Mouse (Mus musculus) right cerebral cortex, postnatal 4 days (tissue): ENCODE measurements at regions not wholly inside any gene's neighbourhood (a gene's known extent, or its start where the extent isn't known, plus 50 kb on each side); places are given as distances from the start of the nearest gene placed in this dataset.
"Not testable (repeated sequence)": the region's sequence is repeated elsewhere in the genome, so short reads cannot be mapped to it uniquely, and the experiment has no call there.

Experiments used
- DNase-seq: peaks from one replicate; pipeline ENCODE4 v3.0.0-alpha.2; 2022

DNA sequence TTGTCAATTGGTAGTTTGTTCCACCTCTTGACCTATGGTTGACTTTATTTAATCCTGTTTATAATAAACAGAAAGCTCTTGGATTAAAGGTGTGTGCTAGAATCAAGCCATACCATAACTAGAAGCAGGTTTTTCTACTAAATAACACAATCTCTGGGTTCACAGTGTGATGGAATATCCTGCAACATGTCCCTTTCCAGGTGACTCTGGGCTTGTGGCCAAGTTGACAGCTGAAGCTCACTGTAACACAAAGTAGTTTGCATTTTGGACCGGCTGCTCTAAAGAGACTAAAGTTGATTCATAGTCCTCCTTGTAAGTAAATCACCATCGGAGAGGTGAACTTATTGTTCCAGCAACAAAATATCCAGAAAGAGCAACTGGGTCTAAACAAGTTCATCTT, 149.3 kb upstream of the Kctd3 start:
- no peak for DNase-seq

GRCm38 (mm10) chr1:189154376-189154775, 146.7 kb upstream of the Kctd3 start:
- no peak for DNase-seq

DNA sequence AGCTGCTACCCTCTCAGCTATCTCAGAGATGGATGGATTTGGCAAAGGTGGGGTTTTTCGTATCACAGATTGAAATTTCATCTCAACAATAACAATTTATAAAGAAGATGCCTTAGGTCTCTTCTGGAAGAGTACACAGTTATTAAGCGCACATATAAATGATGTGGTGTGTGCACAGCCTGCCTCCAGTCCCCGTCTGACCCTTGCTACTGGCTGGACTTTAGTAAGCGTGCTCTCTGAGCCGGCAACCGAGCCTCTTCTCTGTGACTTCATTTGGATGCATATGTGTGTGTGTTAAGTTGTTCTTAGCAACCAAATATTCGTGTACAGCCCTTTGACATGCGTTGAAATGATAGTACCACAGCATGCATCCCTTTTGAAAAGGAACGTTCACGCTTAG, 145.5 kb upstream of the Kctd3 start:
- DNase-seq, result no peak

- DNase-seq, result no peak
These were observed 135.4 kb upstream of the Kctd3 start for GRCm38 (mm10) chr1:189142982-189143451.

- no peak for DNase-seq
These were observed 134.9 kb upstream of the Kctd3 start for GRCm38 (mm10) chr1:189142551-189142950.

DNA sequence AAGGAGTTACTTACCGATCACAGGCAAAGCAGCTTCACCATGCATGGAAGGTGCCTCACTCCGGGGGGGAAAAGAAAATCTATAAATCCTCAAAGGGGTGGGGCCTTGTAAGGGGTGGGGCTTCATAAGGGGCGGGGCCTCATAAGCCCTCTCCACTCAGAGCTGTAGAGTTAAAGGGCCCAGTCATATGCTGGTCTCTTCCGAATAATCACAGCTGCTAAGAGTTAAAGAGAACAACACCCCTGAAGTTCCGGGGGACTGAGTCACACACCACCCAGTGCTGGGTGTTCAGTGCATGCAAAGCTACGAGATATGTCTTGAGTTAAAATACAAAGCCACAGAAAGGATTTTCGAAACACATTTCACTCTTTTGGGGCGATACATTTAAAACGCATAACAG, 134.1 kb upstream of the Kctd3 start:
- DNase-seq, result no peak

DNA sequence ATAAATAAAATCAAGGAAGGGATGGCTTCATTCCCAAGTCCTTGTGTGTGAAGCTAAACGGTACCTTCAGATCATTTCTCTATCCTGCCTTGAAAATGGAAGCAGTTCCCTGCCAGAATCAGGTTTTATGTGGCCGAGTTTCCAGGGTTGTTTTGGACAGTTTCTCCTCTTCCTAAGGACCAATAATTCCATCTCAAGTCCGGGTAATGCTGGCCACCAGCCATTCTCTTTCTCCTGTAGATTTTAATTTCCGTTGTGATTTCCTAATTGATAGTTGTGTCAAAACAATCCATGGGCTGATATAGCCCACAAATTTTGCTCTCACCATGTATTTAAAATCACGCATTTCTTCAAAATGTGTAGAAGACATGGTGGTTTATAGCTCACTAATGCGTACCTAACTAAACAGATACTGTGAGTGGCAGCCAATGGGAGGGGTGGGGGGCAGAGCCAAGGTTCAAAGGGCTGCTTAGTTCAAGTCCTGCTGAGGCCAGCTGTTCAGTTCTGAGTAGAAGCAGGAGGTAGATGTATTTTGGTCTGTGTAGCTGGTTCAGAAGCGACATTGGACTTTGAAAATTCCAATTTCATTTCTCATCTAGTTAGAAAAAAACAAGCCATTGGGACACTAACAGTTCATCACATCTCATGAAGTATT, 129.2 kb upstream of the Kctd3 start:
- no peak for DNase-seq

DNA sequence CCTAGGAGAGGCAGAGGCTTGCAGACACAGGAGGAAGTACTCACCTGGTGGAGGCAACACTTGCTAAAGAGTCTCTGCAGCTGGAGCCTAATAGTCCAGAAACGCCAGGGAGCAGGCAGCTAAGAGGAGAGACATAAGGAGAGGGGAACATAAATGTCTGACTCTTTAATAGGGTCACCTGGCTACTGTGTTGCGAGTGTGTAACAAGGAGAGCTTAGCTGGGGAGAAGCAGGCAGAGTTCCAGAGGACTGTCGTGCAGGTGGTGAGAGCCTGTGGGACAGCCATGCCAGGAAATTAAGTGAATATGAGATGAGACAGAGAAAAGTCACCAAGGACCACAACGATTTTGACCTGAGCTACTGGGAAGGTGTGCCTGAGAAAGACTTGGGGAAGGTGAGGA, 128.2 kb upstream of the Kctd3 start:
- DNase-seq, result no peak

DNA sequence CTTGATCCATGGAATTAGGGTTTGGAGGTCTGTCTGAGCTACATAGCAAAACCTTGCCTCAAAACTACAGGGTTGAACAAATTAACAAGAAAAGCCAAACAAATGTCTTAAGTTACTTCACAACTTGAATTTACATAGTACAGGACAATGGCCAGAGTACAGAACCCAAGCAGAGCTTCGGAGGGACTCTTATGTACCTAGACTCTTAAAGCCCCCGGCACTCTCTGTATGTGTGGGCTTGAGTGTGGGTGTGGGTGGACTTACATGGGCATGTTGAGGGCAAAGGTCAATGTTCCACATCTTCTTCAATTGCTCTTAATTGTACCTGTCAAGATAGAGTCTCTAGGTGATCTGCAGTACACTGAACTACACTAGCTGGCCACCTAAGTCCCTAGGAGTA, 121.1 kb upstream of the Kctd3 start:
- no peak for DNase-seq

DNA sequence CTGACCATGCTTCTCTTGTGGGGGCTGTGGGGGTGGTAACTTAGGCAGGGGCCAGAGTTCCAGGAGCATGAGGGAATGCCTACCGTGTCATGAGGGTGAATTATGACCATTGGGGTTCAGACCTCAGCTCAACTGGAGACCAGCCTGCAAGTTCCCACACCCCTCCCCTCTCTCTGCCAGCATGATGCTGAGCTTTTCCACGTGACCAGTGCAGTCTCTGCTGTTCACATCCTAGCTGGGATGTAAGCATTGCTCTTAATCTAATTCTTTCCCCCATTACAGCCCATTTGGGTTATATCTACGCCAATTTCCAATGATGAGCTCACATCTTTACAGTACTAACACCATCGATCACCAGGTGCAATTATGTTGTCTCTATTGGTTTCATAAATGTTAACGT, 120.6 kb upstream of the Kctd3 start:
- not testable (repeated sequence) for DNase-seq

DNA sequence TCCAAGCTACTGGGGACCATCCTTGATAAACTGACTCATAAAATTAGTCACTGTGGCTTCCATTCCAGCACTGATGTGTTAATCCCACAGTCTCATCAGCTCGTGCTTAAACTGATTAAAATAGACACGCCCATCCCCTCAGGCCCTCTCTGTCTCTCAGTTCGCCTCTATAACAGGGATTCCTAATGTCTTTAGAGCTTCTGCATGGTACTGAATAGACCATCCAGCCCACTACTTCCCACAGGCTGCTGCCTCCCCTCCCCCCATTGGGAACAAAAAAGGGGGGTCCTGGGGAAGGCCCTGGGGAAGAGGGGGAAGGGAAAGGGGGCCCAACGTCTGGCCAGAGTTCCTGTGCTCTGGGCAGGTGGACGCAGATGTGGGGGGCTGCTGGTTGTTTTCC, 119.7 kb upstream of the Kctd3 start:
- DNase-seq, result no peak

DNA sequence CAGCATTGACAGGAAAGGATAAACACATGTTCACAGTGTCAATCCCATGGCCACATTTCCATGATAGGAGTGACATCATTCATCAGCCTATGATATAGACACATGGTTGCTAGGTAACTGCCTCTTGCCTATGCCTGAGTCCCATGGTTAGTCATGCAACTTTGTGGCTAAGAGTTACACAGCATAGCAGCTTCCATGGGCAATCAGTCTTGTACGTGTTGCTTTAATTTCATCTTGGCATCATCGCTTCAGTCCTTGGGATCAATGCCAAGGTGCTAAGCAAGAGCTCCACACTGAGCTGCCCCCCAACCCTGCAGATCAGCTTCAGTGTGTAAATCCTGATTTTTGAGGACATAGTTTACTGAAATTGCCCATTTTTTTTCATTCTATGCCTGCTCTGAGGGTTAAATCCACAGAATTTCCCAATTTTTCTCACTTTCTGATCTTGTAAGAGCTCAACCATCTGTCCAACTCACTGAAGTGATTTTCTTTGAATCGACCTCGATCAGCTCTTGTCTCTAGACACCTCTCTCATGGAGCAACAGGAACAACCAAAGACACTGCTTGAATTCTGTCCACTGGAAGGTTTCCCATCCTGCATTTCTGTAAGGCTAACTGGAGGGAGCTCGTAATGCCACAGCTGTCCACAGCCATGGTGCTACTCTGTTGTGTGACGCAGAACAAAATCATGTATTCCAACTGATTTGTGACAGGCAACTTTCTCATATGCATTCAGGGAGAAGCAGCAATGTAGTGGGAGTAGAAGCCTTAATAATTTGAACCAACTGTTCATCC, 112.5 kb upstream of the Kctd3 start:
- DNase-seq, result no peak

DNA sequence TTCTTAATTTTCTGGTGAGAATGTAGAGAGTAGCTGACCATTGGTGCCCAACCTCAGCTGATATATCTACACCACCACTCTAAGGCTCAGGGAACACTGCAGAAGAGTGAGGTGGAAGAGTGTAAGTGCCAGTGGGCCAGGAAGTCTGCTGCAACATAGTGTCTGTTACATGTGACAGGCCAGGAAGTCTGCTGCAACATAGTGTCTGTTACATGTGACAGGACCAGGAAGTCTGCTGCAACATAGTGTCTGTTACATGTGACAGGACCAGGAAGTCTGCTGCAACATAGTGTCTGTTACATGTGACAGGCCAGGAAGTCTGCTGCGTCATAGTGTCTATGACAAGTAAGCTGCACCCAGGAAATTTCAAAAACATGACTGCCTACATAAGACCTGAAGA, 111.4 kb upstream of the Kctd3 start:
- DNase-seq, result not testable (repeated sequence)

DNA sequence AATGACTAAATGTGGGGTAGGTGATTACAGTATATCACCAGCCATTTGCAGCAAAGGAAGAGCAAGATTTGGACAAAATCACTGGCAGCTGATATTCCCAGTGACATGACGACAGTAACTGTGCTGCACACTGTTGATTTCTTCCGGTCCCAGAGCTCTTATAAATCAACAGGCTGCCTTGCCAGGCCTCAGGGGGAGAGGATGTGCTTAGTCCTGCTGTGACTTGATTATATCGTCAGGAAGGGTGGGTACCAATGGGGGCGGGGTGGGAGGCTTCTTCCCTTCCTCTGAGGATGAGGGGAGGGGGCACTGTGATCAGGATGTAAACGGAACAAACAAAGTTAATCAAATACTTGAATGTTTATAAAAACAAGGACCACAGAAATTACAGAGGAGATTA, 110.9 kb upstream of the Kctd3 start:
- no peak for DNase-seq

GRCm38 (mm10) chr1:189115914-189116313, 108.3 kb upstream of the Kctd3 start:
- no peak for DNase-seq

- no peak for DNase-seq
These were observed 107.6 kb upstream of the Kctd3 start for GRCm38 (mm10) chr1:189115279-189115678.

GRCm38 (mm10) chr1:189108260-189109035, 100.8 kb upstream of the Kctd3 start:
- no peak for DNase-seq

- DNase-seq, result peak; percentile 33
These were observed 100.2 kb upstream of the Kctd3 start for GRCm38 (mm10) chr1:189107841-189108240.

- DNase-seq, result no peak
These were observed 99.5 kb upstream of the Kctd3 start for GRCm38 (mm10) chr1:189107156-189107555.

DNA sequence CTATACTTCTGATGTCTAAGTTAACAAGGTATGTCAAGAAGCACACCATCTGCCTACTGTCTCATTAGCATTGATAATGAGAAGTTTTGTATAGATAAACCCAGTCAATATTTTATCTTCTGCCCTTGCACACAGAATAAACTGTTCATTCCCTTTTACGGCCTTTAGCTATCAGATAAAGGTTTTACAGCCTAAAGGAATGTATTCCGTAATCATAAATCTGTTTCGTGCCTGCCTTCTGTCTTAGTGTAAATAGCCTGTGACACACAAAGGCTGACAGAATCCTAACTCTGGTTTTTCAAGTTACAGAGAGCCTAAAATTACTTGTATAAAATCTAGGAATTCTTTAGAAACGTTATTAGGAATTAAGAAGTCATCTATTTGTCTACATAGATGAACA, 97.6 kb upstream of the Kctd3 start:
- no peak for DNase-seq

- no peak for DNase-seq
These were observed 95.1 kb upstream of the Kctd3 start for GRCm38 (mm10) chr1:189102781-189103180.

GRCm38 (mm10) chr1:189099121-189099520, 91.5 kb upstream of the Kctd3 start:
- DNase-seq, result no peak

GRCm38 (mm10) chr1:189092819-189093218, 85.2 kb upstream of the Kctd3 start:
- DNase-seq, result no peak

DNA sequence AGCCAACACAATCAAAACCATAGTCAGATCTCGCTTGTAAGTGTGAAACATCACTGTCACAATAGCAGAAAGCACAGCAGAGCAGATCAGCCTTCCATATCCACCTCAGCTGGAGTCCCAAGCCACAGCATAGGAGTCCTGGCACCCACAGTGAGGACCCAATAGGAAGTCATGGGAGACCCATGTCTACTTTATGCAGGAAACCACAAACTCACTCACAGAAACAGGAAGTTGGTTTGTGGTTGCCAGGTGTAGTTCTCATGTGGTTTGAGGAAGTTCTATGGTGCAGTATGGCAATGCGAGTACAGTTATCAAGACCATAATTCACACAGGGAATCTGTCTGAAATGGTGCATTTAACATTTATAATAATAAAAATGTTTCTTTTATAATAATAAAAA, 77.6 kb upstream of the Kctd3 start:
- no peak for DNase-seq
